Mouse (Mus musculus) hindbrain, embryonic 11.5 days (tissue): ENCODE measurements around the gene Pik3c2b. TPM values are rescaled to one million over a fixed set of nuclear protein-coding genes. Genes with fewer than 3 reads are reported as not detected.

ENCODE experiments used
- ATAC-seq: fragments of 200-750 bp; cut with Nextera tagmentation; 2 replicates; pipeline ENCODE4 v1.8.0; 2017; ENCODE audit warnings: mild to moderate bottlenecking, moderate TSS enrichment, moderate library complexity; ENCODE audit not compliant: low FRiP score
- DNase-seq: peaks from one replicate; pipeline ENCODE4 v3.0.0-alpha.2; 2015; ENCODE audit warnings: low spot score
- H3K27ac ChIP-seq: fragments of 300-500 bp; sonication (generic); 2 replicates; pipeline ENCODE4 v1.5.1; 2014; ENCODE audit warnings: mild to moderate bottlenecking, low read depth, low read length
- H3K27me3 ChIP-seq: fragments of 300-500 bp; sonication (generic); 2 replicates; pipeline ENCODE4 v1.6.1; 2014; ENCODE audit warnings: mild to moderate bottlenecking, low read length, moderate library complexity, mixed read lengths; ENCODE audit not compliant: control insufficient read depth, insufficient read depth
- H3K36me3 ChIP-seq: fragments of 300-500 bp; sonication (generic); 2 replicates; pipeline ENCODE4 v1.6.1; 2014; ENCODE audit warnings: mild to moderate bottlenecking, low read length, moderate library complexity, mixed read lengths; ENCODE audit not compliant: control insufficient read depth, insufficient read depth
- H3K4me1 ChIP-seq: fragments of 300-500 bp; sonication (generic); replicated peaks from 2 replicates; pipeline ENCODE4 v1.6.1; 2014; ENCODE audit warnings: low read length, mixed read lengths; ENCODE audit not compliant: control insufficient read depth, insufficient read depth
- H3K4me2 ChIP-seq: fragments of 300-500 bp; sonication (generic); replicated peaks from 2 replicates; pipeline ENCODE4 v1.6.1; 2014; ENCODE audit warnings: mild to moderate bottlenecking, low read depth, low read length
- H3K4me3 ChIP-seq: fragments of 300-500 bp; sonication (generic); 2 replicates; pipeline ENCODE4 v1.5.1; 2014; ENCODE audit warnings: low read depth, low read length
- H3K9ac ChIP-seq: fragments of 300-500 bp; sonication (generic); 2 replicates; pipeline ENCODE4 v1.6.1; 2014; ENCODE audit warnings: low read depth, low read length
- H3K9me3 ChIP-seq: fragments of 300-500 bp; sonication (generic); 2 replicates; pipeline ENCODE4 v1.6.1; 2016; ENCODE audit warnings: low read length; ENCODE audit not compliant: control insufficient read depth
- WGBS: fragments of 180-500 bp; shearing (Covaris S2); extraction: QIAGEN DNeasy Blood & Tissue Kit; methylation state at CpG from one replicate; pipeline ENCODE4 v1.1.7; 2014; 5-methylcytosine and 5-hydroxymethylcytosine counted together
- polyA plus RNA-seq: library from polyadenylated mRNA; unstranded; fragments of >200 nt; fragmentation: Nextera tagmentation; extraction: Ambion mirVana; gene quantifications from 2 replicates; pipeline ENCODE4 v1.2.1, GENCODE M21; 2014

Gene Pik3c2b
- polyA plus RNA-seq, 1 experiment from 2014 or later = 21.2 TPM

DNA sequence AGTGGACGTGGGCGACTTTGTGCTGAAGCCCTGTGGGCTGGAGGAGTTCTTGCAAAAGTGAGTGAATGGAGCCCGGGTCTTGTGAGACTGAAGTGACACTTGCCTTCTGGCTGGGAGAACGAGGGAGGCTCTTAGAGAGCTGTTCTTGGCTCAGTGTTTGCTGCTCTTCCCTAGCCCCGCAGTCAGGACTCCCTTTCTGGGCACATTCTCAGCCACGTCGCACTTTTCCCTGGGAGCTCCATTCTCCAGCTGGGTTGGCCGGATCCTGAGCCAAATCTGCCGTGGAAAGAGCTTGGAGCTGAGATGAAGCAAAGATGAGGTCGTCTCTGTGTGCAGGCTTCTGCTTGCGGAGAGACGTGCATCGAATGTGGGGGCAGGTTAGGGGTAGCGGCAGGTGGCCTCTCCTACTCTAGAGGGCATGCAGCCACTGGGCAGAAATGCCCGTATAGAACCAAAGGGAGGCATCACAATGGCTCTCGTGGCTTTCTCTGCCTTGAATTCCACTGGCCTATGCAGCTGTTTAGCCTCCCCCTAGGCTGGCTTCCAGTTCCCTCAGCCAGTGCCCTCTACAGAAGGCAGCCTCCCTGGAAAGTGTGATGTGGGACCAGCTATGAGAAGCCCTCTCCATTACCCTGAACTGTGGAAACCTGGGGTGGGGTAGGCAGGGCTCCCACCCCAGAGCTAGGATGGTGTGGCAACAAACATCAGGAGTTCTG, 26.4 kb downstream of the Pik3c2b start:
- DNase-seq (no peak), ATAC-seq (no peak)
- no peak overlapping the region for H3K9ac ChIP-seq
- no peak overlapping the region for H3K4me3 ChIP-seq
- no peaks in the 10 kb centered on the region for H3K27me3 ChIP-seq
- no peaks in the 10 kb centered on the region for H3K9me3 ChIP-seq
- peaks cover 9% of the 10 kb centered on the region for H3K36me3 ChIP-seq
- no peak overlapping the region for H3K27ac ChIP-seq
- H3K4me1 ChIP-seq = no peaks in the 10 kb centered on the region; the same call in 1 of the 2 replicates
- H3K4me2 ChIP-seq = no peak overlapping the region
- 70% methylated on average over 16 of the region's 16 CpGs for WGBS

DNA sequence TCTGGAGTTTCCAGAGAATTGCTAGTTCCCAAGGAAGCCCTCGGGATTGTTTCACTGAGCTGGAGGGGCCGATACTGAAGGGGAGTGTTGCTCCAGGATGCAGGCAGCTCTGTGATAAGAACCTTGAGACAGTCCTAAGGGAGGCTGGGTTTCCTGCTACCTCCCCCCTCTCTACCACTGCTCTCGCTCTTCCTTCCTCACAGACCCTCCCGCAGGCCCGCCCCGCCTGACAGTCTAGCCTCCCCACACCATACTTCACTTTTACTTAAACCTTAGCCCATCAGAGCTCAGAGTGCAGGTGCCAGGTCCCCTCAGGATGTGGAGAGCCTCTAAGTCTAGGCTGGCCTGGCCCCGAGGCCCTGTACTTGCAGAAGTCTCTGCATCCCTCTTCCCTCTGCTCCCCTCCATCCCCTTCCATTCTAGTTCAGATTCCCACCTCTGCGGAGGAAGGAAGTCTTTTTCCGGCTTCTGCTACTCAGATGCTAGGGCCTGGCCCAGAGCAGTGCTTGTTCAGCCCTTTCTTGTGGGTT, 27.9 kb downstream of the Pik3c2b start:
- H3K36me3 ChIP-seq = peaks cover 9% of the 10 kb centered on the region
- no peaks in the 10 kb centered on the region; the same call in 1 of the 2 replicates for H3K4me1 ChIP-seq
- H3K9me3 ChIP-seq = no peaks in the 10 kb centered on the region
- no peak overlapping the region for H3K9ac ChIP-seq
- H3K27ac ChIP-seq = no peak overlapping the region
- 62% methylated on average over 9 of the region's 9 CpGs for WGBS
- ATAC-seq (no peak), DNase-seq (no peak)
- no peak overlapping the region for H3K4me3 ChIP-seq
- no peak overlapping the region for H3K4me2 ChIP-seq
- H3K27me3 ChIP-seq = no peaks in the 10 kb centered on the region

DNA sequence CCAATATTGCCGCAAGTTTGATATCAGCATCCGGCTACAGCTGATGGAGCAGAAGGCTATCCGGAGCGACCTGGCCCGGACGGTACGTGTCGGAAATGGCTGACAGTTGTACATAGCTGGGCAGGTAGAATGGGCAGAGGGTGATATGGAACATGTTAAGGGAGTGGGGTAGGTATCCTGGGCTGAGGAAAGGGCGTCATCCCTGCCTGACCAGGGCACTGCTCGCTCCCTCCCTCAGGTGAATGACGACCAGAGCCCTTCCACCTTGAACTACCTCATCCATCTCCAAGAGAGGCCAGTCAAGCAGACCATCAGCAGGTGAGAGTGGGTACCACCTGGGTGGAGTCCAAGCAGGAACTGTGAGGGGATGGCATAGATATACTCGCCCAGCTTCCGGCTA, 29.1 kb downstream of the Pik3c2b start:
- peaks cover under 1% of the 10 kb centered on the region for H3K4me1 ChIP-seq
- H3K4me2 ChIP-seq = no peak overlapping the region
- ATAC-seq = no peak

DNA sequence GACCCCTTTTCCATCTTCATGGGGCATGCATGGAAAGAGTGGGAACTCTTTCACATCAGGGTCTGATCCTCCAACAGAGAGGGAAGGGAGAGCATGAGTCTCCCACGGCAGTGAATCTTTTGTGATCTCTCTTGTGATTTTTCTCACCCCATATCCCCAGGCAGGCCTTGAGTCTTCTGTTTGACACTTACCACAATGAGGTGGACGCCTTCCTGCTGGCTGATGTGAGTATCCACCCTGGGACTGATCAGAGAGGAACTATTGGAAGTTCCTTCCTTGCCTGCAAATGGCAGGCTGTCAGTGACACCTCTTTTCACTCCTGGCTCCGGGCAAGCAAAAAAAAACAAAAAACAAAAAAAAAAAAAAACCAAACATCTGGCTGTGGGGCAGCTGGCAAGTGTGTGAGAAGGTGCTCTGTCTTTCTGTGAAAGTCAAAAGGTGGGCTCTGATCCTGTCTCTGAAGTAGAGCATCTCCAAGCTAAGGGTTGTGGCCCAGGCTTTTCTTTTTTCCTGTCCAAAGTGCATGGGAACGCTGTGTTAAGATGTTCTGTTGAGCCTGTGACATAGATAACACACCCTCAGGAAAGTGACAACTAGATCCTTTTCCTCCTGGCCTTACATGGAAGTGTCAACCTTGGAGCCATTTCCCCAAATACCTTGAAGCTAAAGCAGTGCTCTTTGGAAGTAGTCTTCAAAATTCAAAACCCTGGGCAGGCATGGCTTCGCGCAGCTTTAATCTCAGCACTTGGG, 30.4 kb downstream of the Pik3c2b start:
- Histone ChIP-seq H3K36me3 (peaks cover 9% of the 10 kb centered on the region), H3K9ac (no peak overlapping the region), H3K4me3 (no peak overlapping the region), H3K9me3 (no peaks in the 10 kb centered on the region), H3K27ac (peak overlapping the region; percentile 67; the same call in 1 of the 2 replicates), H3K27me3 (no peaks in the 10 kb centered on the region), H3K4me2 (no peak overlapping the region), H3K4me1 (peaks cover 6% of the 10 kb centered on the region)
- ATAC-seq (no peak), DNase-seq (no peak)
- WGBS = 79% methylated on average over 6 of the region's 6 CpGs

More for the DNA sequence above, 29.1 kb downstream of the Pik3c2b start:
- Histone ChIP-seq H3K27me3 (no peaks in the 10 kb centered on the region), H3K9ac (no peak overlapping the region), H3K4me3 (no peak overlapping the region), H3K27ac (no peak overlapping the region), H3K36me3 (peaks cover 9% of the 10 kb centered on the region), H3K9me3 (no peaks in the 10 kb centered on the region)
- DNase-seq = no peak
- WGBS = 94% methylated on average over 13 of the region's 13 CpGs

DNA sequence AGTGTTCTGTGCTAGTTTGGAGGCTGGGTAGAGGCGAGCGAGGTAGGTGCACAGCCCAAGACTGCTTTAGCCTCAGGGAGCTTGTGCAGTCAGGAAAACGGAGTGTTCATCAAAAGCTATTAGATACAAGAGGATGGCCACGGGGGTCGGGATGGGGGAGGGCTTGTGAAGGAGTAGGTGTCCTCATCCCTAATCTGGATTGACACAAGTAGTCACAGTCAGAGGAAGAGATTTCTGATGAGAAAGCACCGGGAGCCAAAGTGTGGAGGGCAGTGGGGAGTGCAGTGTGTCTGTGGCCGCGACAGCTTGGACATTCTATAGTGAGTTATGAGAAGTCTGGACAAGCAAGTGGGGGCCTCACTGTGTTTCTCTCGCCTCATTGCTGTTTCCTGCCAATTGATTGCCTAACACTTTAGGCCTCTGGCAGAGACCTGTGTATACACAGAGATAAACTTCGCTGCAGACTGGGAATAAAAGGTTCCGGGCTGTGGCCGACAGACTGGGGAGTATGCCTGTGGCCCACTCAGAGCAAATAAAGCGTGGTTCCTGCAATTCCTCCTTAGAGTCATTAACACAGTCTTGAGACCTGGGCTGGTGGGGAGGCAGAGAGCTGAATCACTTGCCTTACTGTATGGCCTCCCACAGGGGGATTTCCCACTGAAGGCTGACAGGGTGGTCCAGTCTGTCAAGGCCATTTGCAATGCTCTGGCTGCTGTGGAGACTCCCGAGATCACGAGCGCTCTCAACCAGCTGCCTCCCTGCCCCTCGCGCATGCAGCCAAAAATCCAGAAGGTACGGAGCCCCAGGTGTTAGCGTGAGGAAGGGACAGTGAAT, 31.4 kb downstream of the Pik3c2b start:
- DNase-seq (peak; percentile 34), ATAC-seq (no peak)
- Histone ChIP-seq H3K27me3 (no peaks in the 10 kb centered on the region), H3K4me1 (peaks cover 8% of the 10 kb centered on the region), H3K4me3 (no peak overlapping the region), H3K27ac (peak overlapping the region; percentile 67), H3K9me3 (no peaks in the 10 kb centered on the region), H3K9ac (no peak overlapping the region), H3K4me2 (no peak overlapping the region), H3K36me3 (peaks cover 7% of the 10 kb centered on the region)
- 56% methylated on average over 20 of the region's 20 CpGs for WGBS

DNA sequence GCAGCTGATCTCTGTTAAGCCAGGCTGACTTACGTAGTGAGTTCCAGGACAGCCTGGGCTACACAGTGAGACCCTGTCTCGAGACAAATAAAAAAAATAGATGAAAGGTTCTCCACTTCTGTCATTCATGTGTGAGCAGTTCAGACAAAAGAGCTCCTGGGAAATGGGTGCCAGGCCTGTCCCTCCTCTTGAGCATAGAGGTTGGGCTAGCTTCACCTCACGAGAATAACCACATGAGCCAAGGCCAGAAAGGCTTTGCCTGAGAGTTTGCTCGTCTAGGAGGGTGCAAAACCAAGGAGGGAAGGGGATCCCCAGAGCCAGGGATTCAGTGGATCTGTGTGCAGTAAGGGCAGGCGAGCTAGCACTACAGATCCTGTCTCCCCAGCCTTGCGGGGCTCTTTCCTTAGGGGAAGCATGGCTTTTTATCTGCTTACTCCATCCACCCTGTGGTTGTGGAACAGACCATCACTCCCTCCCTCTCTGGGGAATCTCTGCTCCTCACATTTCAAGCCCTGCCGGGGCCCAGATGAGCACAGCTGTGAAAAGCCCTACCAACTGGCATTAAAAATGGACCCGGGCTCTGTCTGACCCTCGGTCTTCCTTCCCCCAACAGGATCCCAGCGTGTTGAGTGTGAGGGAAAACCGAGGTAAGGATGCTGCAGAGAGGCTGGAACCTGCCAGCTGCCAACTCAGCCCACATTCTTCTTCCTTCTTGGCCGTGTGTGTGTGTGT, 32.3 kb downstream of the Pik3c2b start:
- no peak overlapping the region for H3K4me3 ChIP-seq
- H3K4me1 ChIP-seq = peaks cover 8% of the 10 kb centered on the region
- WGBS = 55% methylated on average over 11 of the region's 12 CpGs
- H3K9me3 ChIP-seq = no peaks in the 10 kb centered on the region
- H3K27ac ChIP-seq = peak overlapping the region; percentile 67
- no peak overlapping the region for H3K4me2 ChIP-seq
- peak; percentile 28 for DNase-seq
- peaks cover 7% of the 10 kb centered on the region for H3K36me3 ChIP-seq
- no peaks in the 10 kb centered on the region for H3K27me3 ChIP-seq
- no peak overlapping the region for H3K9ac ChIP-seq
- no peak for ATAC-seq

DNA sequence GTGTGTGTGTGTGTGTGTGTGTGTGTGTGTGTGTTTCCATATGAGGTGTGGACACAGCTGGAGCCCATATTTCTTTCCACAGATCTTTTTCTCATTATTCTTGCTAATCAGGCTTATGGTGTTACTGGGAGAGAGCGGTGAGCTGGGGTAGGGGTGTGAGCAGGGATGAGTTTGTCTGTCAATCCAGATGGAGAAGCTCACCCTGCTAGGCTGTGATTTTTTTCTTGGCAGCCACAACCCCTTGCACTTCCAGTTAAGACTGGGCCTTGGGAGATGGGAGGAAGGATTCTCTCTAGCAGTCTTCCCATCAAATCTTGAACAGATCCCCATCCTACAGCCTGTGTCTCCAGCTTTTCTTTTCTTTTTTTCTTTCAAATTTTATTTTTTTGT, 32.9 kb downstream of the Pik3c2b start:
- H3K36me3 ChIP-seq = peaks cover 7% of the 10 kb centered on the region; the same call in 1 of the 2 replicates
- no peak for DNase-seq
- WGBS = 75% methylated on average over 1 of the region's 1 CpGs
- no peak for ATAC-seq
- peak overlapping the region; percentile 98; the same call in 1 of the 2 replicates for H3K27ac ChIP-seq
- no peak overlapping the region for H3K4me3 ChIP-seq
- H3K4me1 ChIP-seq = peaks cover 8% of the 10 kb centered on the region
- H3K9me3 ChIP-seq = no peaks in the 10 kb centered on the region
- no peak overlapping the region for H3K4me2 ChIP-seq
- H3K9ac ChIP-seq = no peak overlapping the region
- H3K27me3 ChIP-seq = no peaks in the 10 kb centered on the region

DNA sequence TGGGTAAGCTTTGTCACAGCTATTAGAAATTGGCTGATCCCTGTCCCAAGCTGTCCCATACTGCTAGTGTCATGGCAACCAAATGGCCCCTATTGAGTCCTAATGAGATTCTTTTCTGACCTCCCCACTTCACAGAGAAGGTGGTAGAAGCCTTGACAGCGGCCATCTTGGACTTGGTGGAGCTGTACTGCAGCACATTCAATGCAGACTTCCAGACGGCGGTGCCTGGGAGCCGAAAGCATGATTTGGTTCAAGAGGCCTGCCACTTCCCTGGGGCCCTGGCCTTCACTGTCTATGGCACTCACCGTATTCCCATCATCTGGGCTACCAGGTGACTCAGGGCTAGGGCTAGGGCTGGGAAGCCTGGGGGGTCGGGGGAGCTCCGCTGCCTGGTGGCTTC, 34.0 kb downstream of the Pik3c2b start:
- H3K4me3 ChIP-seq = no peak overlapping the region
- ATAC-seq (peak; percentile 65), DNase-seq (peak; percentile 74)
- peak overlapping the region; percentile 98 for H3K27ac ChIP-seq
- H3K27me3 ChIP-seq = no peaks in the 10 kb centered on the region
- peaks cover 8% of the 10 kb centered on the region for H3K4me1 ChIP-seq
- H3K4me2 ChIP-seq = peak overlapping the region; percentile 23; the same call in 1 of the 2 replicates
- WGBS = 41% methylated on average over 7 of the region's 7 CpGs
- no peaks in the 10 kb centered on the region for H3K9me3 ChIP-seq
- H3K9ac ChIP-seq = peak overlapping the region; percentile 35
- peaks cover 3% of the 10 kb centered on the region; the same call in 1 of the 2 replicates for H3K36me3 ChIP-seq
